Mouse (Mus musculus): ENCODE data around the gene Scd1. TPM values are rescaled to one million over a fixed set of nuclear protein-coding genes. Genes with fewer than 3 reads are reported as not detected.
"Not testable (repeated sequence)": the region's sequence is repeated elsewhere in the genome, so short reads cannot be mapped to it uniquely, and the experiment has no call there.

Scd1 gene
- total RNA-seq, 1 experiment from 2014 or later: 2.0 TPM

DNA sequence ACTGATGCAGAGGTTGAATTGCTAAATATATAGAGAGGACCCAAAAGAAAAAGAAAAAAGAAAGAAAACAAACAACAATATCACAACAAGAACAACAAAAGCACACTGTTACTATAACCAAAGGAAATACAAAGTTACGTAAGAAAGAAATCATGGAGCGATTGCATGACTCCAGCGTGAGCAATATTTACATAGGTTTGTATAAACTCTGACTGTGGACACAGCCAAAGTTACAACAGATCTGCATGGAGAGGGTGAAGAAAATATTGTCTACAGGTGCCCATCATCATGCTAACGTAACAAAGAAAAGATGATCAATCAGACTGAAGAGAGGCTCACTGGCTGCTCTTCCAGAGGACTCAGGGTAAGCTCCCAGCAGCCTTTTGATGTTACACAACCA is 27.6 kb downstream of the Scd1 start:
- no peak for ATAC-seq (replicated peaks in 1 of 2; ENCODE audit: insufficient read depth in 1 of 2, low FRiP score in 2 of 2, low TSS enrichment in 1 of 2, low read depth in 1 of 2, poor library complexity in 2 of 2, severe bottlenecking in 2 of 2)

DNA sequence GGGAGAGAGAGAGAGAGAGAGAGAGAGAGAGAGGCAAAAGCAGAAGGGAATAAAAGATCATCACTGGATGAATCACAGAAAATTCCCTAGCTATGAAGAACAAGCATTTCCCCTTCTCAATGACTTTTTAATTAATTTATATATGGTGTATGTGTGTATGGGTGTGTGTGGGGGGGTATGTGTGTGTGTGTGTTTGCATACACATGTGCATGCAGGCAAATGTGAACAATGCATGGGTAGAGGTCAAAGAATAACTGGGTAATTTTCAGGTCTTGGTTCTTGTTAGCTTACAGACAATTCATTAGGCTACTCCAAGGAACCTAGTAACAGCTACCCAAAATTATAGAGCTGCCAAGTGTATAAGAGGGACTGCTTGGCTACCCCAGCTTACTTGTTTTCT is 28.6 kb downstream of the Scd1 start:
- ATAC-seq (replicated peaks in 1 of 2; ENCODE audit: insufficient read depth in 1 of 2, low FRiP score in 2 of 2, low TSS enrichment in 1 of 2, low read depth in 1 of 2, poor library complexity in 2 of 2, severe bottlenecking in 2 of 2): no peak

DNA sequence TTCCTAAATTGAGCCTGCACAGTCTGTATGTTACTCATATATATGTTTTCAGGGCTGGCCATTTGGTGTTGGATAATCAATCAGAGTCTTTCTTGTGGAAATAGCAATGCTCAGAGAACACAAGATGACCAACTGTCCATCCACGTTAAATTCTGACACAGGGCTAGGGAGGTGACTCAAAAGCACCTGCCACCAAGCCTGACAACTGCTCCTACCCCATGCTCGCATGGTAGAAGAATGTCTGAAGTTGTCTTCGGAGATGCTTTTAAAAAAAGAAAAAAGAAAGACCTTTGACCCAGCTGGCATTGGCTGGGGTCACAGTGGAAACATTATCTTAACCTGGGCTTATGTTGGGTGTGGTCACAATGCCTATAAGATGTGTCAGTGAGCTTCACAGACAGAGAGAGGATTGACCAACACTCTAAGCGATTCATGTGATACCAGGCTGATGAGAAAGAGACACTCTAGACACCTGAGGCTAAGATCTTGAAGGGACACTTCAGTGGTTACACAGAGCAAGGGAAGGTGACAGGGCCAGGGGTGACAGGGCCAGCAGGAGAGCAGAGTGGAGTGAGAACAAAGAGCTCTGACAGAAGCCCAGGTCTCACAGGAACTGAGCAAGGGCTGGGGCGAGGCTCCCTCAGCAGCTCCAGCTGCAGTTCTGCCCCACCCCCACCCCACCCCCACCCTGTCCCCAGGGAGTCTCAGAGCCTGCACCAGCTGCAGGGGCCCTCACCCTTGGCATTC is 29.9 kb downstream of the Scd1 start:
- no peak for ATAC-seq (replicated peaks in 1 of 2; ENCODE audit: insufficient read depth in 1 of 2, low FRiP score in 2 of 2, low TSS enrichment in 1 of 2, low read depth in 1 of 2, poor library complexity in 2 of 2, severe bottlenecking in 2 of 2)

DNA sequence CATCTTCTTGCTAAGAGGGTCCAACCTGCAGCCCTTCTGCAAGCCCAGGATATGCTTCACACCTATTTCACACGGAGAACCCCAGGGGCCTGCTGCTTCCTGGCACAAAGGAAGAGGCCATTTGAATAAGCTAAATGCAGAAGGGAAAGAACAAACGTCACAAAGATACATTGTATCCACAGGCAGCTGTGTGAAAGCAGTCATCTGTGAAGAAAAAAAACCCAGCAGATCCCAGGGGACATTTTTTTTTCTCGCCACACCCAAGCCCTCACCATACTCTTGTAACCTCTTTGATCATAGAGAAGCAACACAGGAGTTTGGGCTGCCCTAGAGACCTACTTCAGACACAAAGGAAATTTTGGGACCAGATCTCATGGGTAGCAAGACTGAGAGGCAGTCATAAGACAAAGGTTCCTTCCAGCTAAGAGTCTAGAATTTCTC is 31.1 kb downstream of the Scd1 start:
- ATAC-seq (replicated peaks in 1 of 2; ENCODE audit: insufficient read depth in 1 of 2, low FRiP score in 2 of 2, low TSS enrichment in 1 of 2, low read depth in 1 of 2, poor library complexity in 2 of 2, severe bottlenecking in 2 of 2): no peak

DNA sequence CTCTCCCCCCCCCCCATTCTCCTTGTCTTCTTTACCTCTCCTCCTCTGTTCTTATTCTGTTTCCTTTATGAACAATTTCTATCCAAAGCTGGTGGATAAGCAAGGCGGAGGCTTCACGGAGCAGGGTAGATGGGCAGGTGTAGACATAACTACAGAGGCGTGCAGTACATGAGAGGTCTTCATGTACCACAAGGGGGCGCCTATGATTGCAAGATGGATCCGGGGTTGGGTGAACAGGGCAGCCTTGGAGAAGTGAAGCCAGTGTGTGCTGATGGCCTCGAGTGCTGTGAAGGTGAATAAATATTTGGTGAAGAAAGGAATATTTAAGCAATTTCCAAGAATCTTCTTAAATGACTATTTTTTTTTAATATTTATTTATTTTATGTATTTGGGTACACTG is 34.7 kb downstream of the Scd1 start:
- ATAC-seq (replicated peaks in 1 of 2; ENCODE audit: insufficient read depth in 1 of 2, low FRiP score in 2 of 2, low TSS enrichment in 1 of 2, low read depth in 1 of 2, poor library complexity in 2 of 2, severe bottlenecking in 2 of 2): peak; percentile 84 to 94

DNA sequence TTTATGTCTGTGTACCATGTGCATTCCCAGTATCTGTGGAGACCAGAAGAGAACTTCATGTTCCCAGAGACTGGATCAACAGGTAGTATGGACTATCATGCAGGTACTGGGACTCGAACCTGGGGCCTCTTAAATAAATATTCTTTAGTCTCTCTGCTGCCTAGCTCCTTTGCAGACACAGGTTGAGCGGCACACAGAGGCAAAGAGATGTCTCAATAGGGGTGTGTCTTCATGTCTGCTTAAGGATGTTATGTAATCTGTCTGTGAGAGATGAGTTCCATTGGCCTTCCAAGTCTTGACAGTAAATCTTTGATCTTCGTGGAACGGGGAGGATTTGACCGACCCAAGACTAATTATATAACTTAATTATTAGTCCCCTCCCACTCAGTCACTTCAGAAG is 37.4 kb downstream of the Scd1 start:
- ATAC-seq (replicated peaks in 1 of 2; ENCODE audit: insufficient read depth in 1 of 2, low FRiP score in 2 of 2, low TSS enrichment in 1 of 2, low read depth in 1 of 2, poor library complexity in 2 of 2, severe bottlenecking in 2 of 2): no peak

DNA sequence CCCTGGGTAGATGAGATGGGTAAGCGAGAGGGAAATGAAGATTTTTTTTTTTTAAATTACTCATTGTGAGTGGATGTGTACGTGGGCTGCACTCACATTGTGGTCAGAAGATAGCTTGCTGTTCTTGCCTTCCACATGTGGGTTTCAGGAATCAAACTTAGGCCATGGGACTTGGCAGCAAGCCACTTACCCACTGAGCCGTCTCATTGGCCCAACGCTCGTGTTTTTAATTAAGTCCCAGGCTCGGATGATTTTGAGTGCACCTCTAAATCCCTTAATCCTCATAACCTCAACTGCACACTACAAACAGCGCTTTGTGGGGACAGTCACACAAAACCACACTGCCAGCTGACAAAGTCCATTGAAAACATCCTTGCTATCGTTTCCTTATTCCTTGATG is 38.3 kb downstream of the Scd1 start:
- ATAC-seq (replicated peaks in 1 of 2; ENCODE audit: insufficient read depth in 1 of 2, low FRiP score in 2 of 2, low TSS enrichment in 1 of 2, low read depth in 1 of 2, poor library complexity in 2 of 2, severe bottlenecking in 2 of 2): no peak

DNA sequence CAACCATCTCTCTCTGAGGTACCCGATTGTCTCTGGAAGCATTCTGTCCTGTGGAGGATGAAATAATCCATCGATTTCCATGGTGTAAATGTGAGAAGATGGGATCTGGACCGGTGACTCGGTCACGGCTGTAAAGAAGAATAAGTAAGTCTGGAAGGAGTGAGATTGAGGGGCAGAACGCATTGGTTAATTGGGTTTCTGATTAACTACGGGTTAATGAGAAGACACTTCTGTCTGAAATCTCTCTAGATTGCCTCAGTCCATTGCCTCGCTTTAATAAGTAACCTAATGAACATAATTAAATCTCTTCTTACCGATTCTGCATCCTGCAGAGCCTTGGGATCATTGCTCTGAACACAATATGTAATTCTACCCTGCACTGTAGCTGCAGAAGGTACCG is 40.6 kb downstream of the Scd1 start:
- ATAC-seq (replicated peaks in 1 of 2; ENCODE audit: insufficient read depth in 1 of 2, low FRiP score in 2 of 2, low TSS enrichment in 1 of 2, low read depth in 1 of 2, poor library complexity in 2 of 2, severe bottlenecking in 2 of 2): not testable (repeated sequence)

DNA sequence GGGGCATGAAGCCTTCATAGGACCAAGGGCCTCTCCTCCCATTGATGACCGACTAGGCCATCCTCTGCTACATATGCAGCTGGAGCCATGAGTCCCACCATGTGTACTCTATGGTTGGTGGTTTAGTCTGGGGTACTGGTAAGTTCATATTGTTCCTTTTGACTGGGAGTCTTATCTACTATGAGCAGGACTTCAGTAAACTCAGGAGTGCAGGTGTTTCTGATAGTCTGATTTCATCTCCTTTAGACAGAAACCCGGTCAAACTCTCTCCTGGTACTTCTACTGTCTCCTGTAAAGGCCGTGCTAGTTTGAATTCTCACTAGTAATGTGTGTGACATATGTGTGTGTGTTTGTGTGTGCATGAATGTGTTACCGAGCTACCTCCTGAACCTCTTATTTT is 41.9 kb downstream of the Scd1 start:
- no peak for ATAC-seq (replicated peaks in 1 of 2; ENCODE audit: insufficient read depth in 1 of 2, low FRiP score in 2 of 2, low TSS enrichment in 1 of 2, low read depth in 1 of 2, poor library complexity in 2 of 2, severe bottlenecking in 2 of 2)

DNA sequence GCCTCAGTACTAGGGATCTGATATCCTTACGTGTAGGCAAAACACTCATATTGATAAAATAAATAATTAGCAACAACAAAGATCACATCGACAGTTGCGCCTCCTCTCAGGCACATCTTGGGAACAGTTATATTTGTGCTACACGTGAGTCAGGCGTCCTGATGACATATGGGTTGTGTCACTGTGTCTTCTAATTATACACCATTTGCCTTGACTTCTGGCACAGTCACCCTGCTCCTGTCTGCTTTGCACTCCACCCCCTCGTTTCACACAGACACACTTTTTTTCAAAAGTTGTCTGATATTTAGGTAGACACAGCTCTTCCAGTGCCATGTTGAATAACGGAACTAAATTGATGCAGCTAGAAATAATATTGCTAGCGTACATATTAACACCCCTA is 43.6 kb downstream of the Scd1 start:
- no peak for ATAC-seq (replicated peaks in 1 of 2; ENCODE audit: insufficient read depth in 1 of 2, low FRiP score in 2 of 2, low TSS enrichment in 1 of 2, low read depth in 1 of 2, poor library complexity in 2 of 2, severe bottlenecking in 2 of 2)

DNA sequence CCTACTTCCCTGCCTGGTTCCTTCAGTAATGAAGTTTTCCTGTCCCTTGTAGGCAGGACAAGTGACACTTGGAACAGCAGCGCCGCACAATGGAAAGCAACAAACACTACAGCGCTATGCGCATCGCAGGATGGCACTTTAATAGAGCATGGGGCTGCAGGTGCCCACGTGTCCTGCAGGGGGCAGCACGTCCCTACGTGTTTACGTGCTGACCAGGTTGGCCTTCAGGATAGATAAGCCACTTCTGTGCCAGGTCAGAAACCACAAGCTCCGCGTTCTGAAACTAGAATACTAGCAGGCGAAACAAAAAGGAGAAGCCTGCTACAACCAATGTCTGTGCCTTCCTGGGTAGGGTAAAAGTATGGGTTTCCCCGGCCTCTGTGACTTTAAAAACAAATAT is 44.1 kb downstream of the Scd1 start:
- ATAC-seq (replicated peaks in 1 of 2; ENCODE audit: insufficient read depth in 1 of 2, low FRiP score in 2 of 2, low TSS enrichment in 1 of 2, low read depth in 1 of 2, poor library complexity in 2 of 2, severe bottlenecking in 2 of 2): peak; percentile 96

DNA sequence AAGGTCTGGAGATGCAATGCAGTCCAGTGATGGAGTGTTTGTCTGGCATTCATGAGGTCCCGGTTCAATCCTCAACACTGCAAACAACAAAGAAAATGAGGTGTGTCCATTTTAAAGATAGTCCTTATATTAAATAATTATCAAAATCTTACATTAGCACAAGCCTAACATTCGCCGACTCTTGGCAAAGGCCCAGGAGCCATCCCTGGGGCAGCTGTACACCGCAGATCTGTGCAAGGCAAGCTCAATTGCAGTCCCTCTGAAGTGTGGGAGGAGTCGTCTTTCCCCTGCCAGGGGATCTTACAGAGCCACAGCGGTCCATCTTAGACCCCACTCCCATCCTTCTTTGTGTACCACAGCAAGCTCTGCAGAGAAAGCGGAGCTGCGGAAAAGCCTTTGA is 49.0 kb downstream of the Scd1 start:
- no peak for ATAC-seq (replicated peaks in 1 of 2; ENCODE audit: insufficient read depth in 1 of 2, low FRiP score in 2 of 2, low TSS enrichment in 1 of 2, low read depth in 1 of 2, poor library complexity in 2 of 2, severe bottlenecking in 2 of 2)

DNA sequence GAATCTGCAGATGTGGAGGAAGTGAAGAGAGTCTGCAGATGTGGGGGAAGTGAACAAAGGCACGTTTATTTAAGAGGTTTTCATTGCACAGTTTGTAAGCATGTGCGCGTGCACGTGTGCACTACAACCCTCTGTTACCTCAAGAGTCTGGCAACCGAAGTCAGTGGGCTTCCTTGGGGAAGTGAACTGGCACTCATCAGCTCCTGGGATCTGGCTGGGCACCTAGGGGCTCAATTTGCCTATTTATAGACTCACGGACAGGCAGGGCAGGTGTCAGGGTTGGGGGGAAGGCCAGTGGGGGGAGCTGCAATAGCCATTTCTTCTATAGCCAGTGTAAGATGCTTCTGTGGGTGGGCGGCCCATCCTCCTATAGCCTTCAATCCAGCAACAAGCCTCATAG is 55.9 kb downstream of the Scd1 start:
- ATAC-seq (replicated peaks in 1 of 2; ENCODE audit: insufficient read depth in 1 of 2, low FRiP score in 2 of 2, low TSS enrichment in 1 of 2, low read depth in 1 of 2, poor library complexity in 2 of 2, severe bottlenecking in 2 of 2): no peak

DNA sequence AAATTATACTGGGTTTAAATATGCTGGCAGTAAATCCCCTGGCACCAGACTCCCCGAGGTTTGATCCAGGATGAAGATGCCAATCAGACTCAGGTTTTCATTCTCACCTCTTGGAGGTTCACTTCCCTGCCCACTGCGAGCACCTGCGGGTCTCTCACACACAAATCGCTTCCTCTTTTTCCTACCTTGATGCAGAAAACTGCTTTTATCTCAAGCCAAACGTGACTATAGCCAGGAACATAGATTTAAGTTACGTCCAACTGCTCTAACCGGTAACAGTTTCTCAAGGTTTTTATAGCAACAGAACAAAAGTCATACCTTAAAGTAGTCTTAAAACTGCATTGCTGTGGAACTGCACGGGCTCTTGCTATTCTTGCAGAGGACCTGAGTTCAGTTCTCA is 58.0 kb downstream of the Scd1 start:
- ATAC-seq (replicated peaks in 1 of 2; ENCODE audit: insufficient read depth in 1 of 2, low FRiP score in 2 of 2, low TSS enrichment in 1 of 2, low read depth in 1 of 2, poor library complexity in 2 of 2, severe bottlenecking in 2 of 2): no peak

Other genes starting within 250 kb of the Scd1 start
- not detected in 2 replicates for gene Pkd2l1, start 215.4 kb downstream of the Scd1 start, total RNA-seq (2017)
- 0.06 and 0.20 TPM in 2 replicates for gene Scd3, start 204.6 kb downstream of the Scd1 start, total RNA-seq (2017)
- gene Scd2, start 114.2 kb downstream of the Scd1 start, total RNA-seq (2017): 126 and 150 TPM in 2 replicates
- 0.05 and 0.31 TPM in 2 replicates for gene Scd4, start 74.8 kb downstream of the Scd1 start, total RNA-seq (2017)
- gene Wnt8b, start 85.6 kb upstream of the Scd1 start, total RNA-seq (2017): not detected in 2 replicates
- 0.88 and 1.6 TPM in 2 replicates for gene Sec31b, start 138.0 kb upstream of the Scd1 start, total RNA-seq (2017)
- gene Gm20538, start 145.0 kb upstream of the Scd1 start, total RNA-seq (2017): not detected in 2 replicates
- gene Ndufb8, start 147.6 kb upstream of the Scd1 start, total RNA-seq (2017): 153 and 227 TPM in 2 replicates
- 14.6 and 17.6 TPM in 2 replicates for gene Hif1an, start 155.0 kb upstream of the Scd1 start, total RNA-seq (2017)

Measured in hematopoietic stem cell, adult 5-6 weeks (primary cell).